Mouse (Mus musculus): Measurements from ENCODE around the gene Crtac1. TPM values are rescaled to one million over a fixed set of nuclear protein-coding genes. Genes with fewer than 3 reads are reported as not detected.

Crtac1 gene
- polyA plus RNA-seq, 1 experiment: 0.29 TPM

DNA sequence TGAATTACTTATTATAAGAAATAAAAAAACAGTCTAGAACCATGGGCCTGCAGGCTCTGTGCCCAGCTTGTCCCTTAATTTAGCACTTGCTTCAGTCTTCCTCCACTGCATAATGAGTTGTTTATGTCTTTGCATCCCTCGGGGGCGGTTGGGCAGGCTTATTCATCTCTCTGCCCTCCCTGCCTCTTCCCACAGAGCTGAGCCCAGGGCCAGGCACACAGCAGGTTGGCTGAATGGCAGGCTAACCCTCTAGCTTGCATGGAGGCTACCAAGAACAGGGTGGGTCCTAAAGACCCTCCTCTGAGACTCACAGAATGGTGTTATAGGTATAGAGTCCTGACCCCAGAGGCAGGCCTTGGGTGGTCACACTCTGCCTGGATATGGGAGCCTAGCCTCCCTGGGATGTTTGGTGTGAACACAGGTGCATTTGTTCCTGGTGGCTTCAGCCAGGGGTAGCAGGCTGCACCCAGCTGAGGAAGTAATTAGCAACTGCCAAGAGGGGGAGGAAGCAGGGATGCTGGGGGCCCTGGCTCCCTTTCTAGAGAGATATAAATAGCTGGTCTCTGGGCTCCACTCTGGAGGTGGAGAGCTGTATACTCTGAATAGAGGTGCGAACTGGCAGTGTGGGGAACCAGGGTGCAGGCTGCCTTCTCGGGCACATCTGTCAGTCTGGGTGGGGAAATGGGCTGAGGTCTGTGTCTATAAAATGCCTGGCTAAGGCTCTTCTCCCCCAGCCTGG is 193.8 kb downstream of the Crtac1 start:
- no peak for DNase-seq (ENCODE audit: low spot score)

Other genes with a start within 250 kb of the Crtac1 start
- gene Sfrp5, start 229.5 kb downstream of the Crtac1 start, polyA plus RNA-seq (2012; rRNA removed): 10.3 and 12.0 TPM in 2 replicates
- gene Golga7b, start 184.2 kb downstream of the Crtac1 start, polyA plus RNA-seq (2012; rRNA removed): 0.10 TPM in 2 replicates
- gene R3hcc1l, start 87.0 kb upstream of the Crtac1 start, polyA plus RNA-seq (2012; rRNA removed): 17.8 and 22.1 TPM in 2 replicates
- 8.7 and 9.1 TPM in 2 replicates for gene Loxl4, start 181.0 kb upstream of the Crtac1 start, polyA plus RNA-seq (2012; rRNA removed)

Measured in urinary bladder, adult 2 months (tissue).